31 mouse cellular contexts compared by ENCODE assay signal in the genomic region with DNA sequence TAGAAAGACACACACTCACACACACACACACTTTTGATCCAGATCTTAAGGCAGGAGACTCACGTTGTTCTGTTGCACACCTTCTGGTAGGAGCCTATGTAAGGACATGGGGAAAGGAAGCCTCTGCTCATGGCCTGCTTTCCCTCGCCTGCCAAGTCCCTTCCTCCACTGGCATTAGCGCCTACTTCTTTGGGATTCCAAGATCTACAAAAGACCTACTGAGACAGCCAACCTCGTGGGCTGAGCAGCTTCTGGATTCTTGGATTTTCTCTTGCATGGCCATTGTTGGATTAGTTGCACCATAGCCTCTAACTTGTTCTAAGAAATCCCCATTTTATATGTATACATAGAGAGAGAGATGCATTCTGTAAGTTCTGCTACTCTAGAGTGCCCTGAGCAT. TPM values are rescaled to one million over a fixed set of nuclear protein-coding genes. Genes with fewer than 3 reads are reported as not detected.
"Had no signal": no experiment of that assay in that cellular context is flagged by ENCODE, and none has a peak within 500 bp of the region (broad histone marks: within the 10 kb centered on the region; RNA-seq: fewer than 3 reads in every experiment).

No protein-coding gene starts in this region.

RNA-seq across cellular contexts. Expression of gene Sbpl, which starts 4.2 kb away (rescaled TPM):
- polyA plus RNA-seq: limb, embryonic 10.5 days; limb, embryonic 11.5 days; limb, embryonic 12.5 days; limb, embryonic 13.5 days; limb, embryonic 14.5 days; limb, embryonic 15.5 days; liver, adult 2 months; liver, embryonic 11.5 days; liver, embryonic 12.5 days; liver, embryonic 13.5 days; liver, embryonic 14.5 days; liver, embryonic 15.5 days; liver, embryonic 16.5 days; liver, postnatal 0 days; lung, adult 2 months; lung, embryonic 14.5 days; lung, embryonic 15.5 days; lung, embryonic 16.5 days; lung, postnatal 0 days; macrophage; midbrain, embryonic 10.5 days; midbrain, embryonic 11.5 days; midbrain, embryonic 12.5 days; midbrain, embryonic 13.5 days; midbrain, embryonic 14.5 days; midbrain, embryonic 15.5 days; midbrain, embryonic 16.5 days; midbrain, postnatal 0 days; myocyte; neural tube, embryonic 11.5 days; neural tube, embryonic 12.5 days had no signal

RNA-seq across cellular contexts. Expression of gene Sbp, which starts 9.4 kb away (rescaled TPM):
- polyA plus RNA-seq: limb, embryonic 10.5 days; limb, embryonic 11.5 days; limb, embryonic 12.5 days; limb, embryonic 13.5 days; limb, embryonic 14.5 days; limb, embryonic 15.5 days; liver, adult 2 months; liver, embryonic 11.5 days; liver, embryonic 12.5 days; liver, embryonic 13.5 days; liver, embryonic 14.5 days; liver, embryonic 15.5 days; liver, embryonic 16.5 days; liver, postnatal 0 days; lung, adult 2 months; lung, embryonic 14.5 days; lung, embryonic 15.5 days; lung, embryonic 16.5 days; lung, postnatal 0 days; macrophage; midbrain, embryonic 10.5 days; midbrain, embryonic 11.5 days; midbrain, embryonic 12.5 days; midbrain, embryonic 13.5 days; midbrain, embryonic 14.5 days; midbrain, embryonic 15.5 days; midbrain, embryonic 16.5 days; midbrain, postnatal 0 days; myocyte; neural tube, embryonic 11.5 days; neural tube, embryonic 12.5 days had no signal

RNA-seq across cellular contexts. Expression of gene Prss30, which starts 29.5 kb away (rescaled TPM):
- polyA plus RNA-seq: limb, embryonic 10.5 days; limb, embryonic 11.5 days; limb, embryonic 12.5 days; limb, embryonic 13.5 days; limb, embryonic 15.5 days; liver, embryonic 11.5 days; liver, embryonic 12.5 days; liver, embryonic 13.5 days; lung, embryonic 16.5 days; midbrain, embryonic 10.5 days; midbrain, embryonic 11.5 days; midbrain, embryonic 12.5 days; midbrain, embryonic 13.5 days; midbrain, embryonic 14.5 days; midbrain, embryonic 15.5 days; neural tube, embryonic 11.5 days; neural tube, embryonic 12.5 days had no signal

RNA-seq across cellular contexts. Expression of gene Dcpp3, which starts 33.6 kb away (rescaled TPM):
- polyA plus RNA-seq: limb, embryonic 10.5 days; limb, embryonic 11.5 days; limb, embryonic 12.5 days; limb, embryonic 13.5 days; limb, embryonic 14.5 days; liver, adult 2 months; liver, embryonic 11.5 days; liver, embryonic 12.5 days; liver, embryonic 13.5 days; liver, embryonic 14.5 days; liver, embryonic 15.5 days; liver, embryonic 16.5 days; liver, postnatal 0 days; lung, adult 2 months; macrophage; midbrain, embryonic 10.5 days; midbrain, embryonic 11.5 days; midbrain, embryonic 12.5 days; midbrain, embryonic 13.5 days; midbrain, embryonic 14.5 days; midbrain, embryonic 15.5 days; midbrain, embryonic 16.5 days; midbrain, postnatal 0 days; myocyte; neural tube, embryonic 11.5 days; neural tube, embryonic 12.5 days had no signal

RNA-seq across cellular contexts. Expression of gene Prss22, which starts 47.1 kb away (rescaled TPM):
- polyA plus RNA-seq: liver, adult 2 months; liver, embryonic 12.5 days; liver, embryonic 13.5 days; liver, embryonic 14.5 days; liver, embryonic 15.5 days; liver, embryonic 16.5 days; liver, postnatal 0 days; macrophage; midbrain, embryonic 11.5 days; midbrain, embryonic 12.5 days; midbrain, embryonic 14.5 days; midbrain, embryonic 15.5 days; midbrain, embryonic 16.5 days; midbrain, postnatal 0 days had no signal
